Mouse (Mus musculus) MEL (cell line): ENCODE results near the gene Mrpl53.

Source experiments
- CHD1 ChIP-seq: IDR thresholded peaks from 2 replicates; pipeline ENCODE4 v1.6.1; 2012; ENCODE audit warnings: low read depth, mild to moderate bottlenecking, inconsistent platforms, low read length, improper control_type of control experiment
- CTCF ChIP-seq, 3 experiments: IDR thresholded peaks in 2 of 3; conservative IDR thresholded peaks in 1 of 3; 2 replicates each; pipeline ENCODE4 v1.5.1; 2011 to 2012; ENCODE audit warnings: low read length in 3 of 3, low read depth in 2 of 3, mild to moderate bottlenecking in 2 of 3, improper control_type of control experiment in 1 of 3, inconsistent platforms in 1 of 3, mixed read lengths in 1 of 3, moderate library complexity in 1 of 3; ENCODE audit not compliant: control insufficient read depth in 1 of 3, insufficient read depth in 1 of 3, poor library complexity in 1 of 3, severe bottlenecking in 1 of 3
- EP300 ChIP-seq, 2 experiments: IDR thresholded peaks; 2 replicates each; pipeline ENCODE4 v1.6.1; 2011; ENCODE audit warnings: improper control_type of control experiment in 2 of 2, low read length in 2 of 2, low read depth in 1 of 2, mild to moderate bottlenecking in 1 of 2
- MAFK ChIP-seq: IDR thresholded peaks from 2 replicates; pipeline ENCODE4 v1.6.1; 2011; ENCODE audit warnings: low read depth, mild to moderate bottlenecking, low read length, improper control_type of control experiment, borderline replicate concordance
- MAX ChIP-seq: IDR thresholded peaks from 2 replicates; pipeline ENCODE4 v1.6.1; 2011; ENCODE audit warnings: low read length, improper control_type of control experiment
- NELFE ChIP-seq: IDR thresholded peaks from 2 replicates; pipeline ENCODE4 v1.6.1; 2011; ENCODE audit warnings: low read depth, low read length, improper control_type of control experiment
- NRF1 ChIP-seq: IDR thresholded peaks from 2 replicates; pipeline ENCODE4 v1.6.1; 2014; ENCODE audit warnings: low read depth, mild to moderate bottlenecking, inconsistent platforms, low read length, improper control_type of control experiment, moderate library complexity; ENCODE audit not compliant: poor library complexity, insufficient read depth, severe bottlenecking
- TBP ChIP-seq: IDR thresholded peaks from 2 replicates; pipeline ENCODE4 v1.8.0; 2011; ENCODE audit warnings: low read depth, low read length, improper control_type of control experiment

GRCm38 (mm10) chr6:83117616-83118015 is 8.8 kb downstream of the Mrpl53 start:
- TF ChIP-seq MAFK, result no peak
- no peak for TF ChIP-seq CTCF (IDR thresholded peaks at IDR 0.05 in 2 of 3, conservative IDR thresholded peaks at IDR 0.05 in 1 of 3; ENCODE audit: control insufficient read depth in 1 of 3, insufficient read depth in 1 of 3, low read depth in 2 of 3, low read length in 3 of 3, poor library complexity in 1 of 3, severe bottlenecking in 1 of 3)
- TF ChIP-seq MAX, result no peak
- no peak for TF ChIP-seq NELFE
- TF ChIP-seq TBP, result no peak
- TF ChIP-seq EP300 (IDR thresholded peaks at IDR 0.05; ENCODE audit: low read depth in 1 of 2, low read length in 2 of 2), result no peak
- TF ChIP-seq CHD1, result no peak
- no peak for TF ChIP-seq NRF1
